ENCODE assay signal across 22 mouse cellular contexts in the genomic region with DNA sequence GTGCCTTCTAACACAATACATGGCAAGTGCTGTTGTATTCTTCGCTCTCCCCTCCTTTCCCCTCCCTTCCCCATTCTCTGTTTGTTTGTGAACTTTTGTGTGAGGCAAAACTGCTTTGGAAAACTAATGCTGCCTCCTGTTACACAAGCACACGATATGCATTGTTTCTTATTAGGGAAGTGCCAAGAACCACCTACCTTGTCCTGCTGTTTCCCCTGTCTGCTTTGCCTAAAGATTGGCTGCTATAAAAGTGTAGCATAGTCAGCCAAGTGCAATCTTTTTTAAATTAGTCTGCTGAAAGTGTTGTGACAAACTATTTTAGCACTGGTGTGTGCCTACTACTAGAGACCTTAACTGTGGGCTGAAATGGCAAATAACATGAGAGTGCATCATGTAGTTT. TPM values are rescaled to one million over a fixed set of nuclear protein-coding genes. Genes with fewer than 3 reads are reported as not detected.
A peak's percentile ranks its signal among the peaks of the same experiment; 100 is the strongest.
DNase-seq lines count a peak whose midpoint lies in the region; ATAC-seq and TF ChIP-seq lines count a peak whose summit lies in the region.
"Had no signal": no experiment of that assay in that cellular context is flagged by ENCODE, and none has a peak within 500 bp of the region (broad histone marks: within the 10 kb centered on the region; RNA-seq: fewer than 3 reads in every experiment).

No protein-coding gene starts in this region.

- no peaks in the 10 kb centered on the region for H3K9me3 ChIP-seq in midbrain, postnatal 0 days (ENCODE audit: low read length)
- no peaks in the 10 kb centered on the region for H3K9me3 ChIP-seq in intestine, postnatal 0 days (ENCODE audit: control insufficient read depth)
- H3K9me3 ChIP-seq: embryonic facial prominence, embryonic 12.5 days; heart, embryonic 15.5 days; hindbrain, embryonic 15.5 days; limb, embryonic 13.5 days; liver, embryonic 15.5 days had no signal

- H3K27ac ChIP-seq in midbrain, postnatal 0 days (ENCODE audit: low read depth, low read length), result no peak overlapping the region
- no peak overlapping the region for H3K27ac ChIP-seq in intestine, postnatal 0 days (ENCODE audit: low read depth, low read length)
- H3K27ac ChIP-seq: embryonic facial prominence, embryonic 12.5 days; heart, embryonic 15.5 days; hindbrain, embryonic 15.5 days; limb, embryonic 13.5 days; liver, embryonic 15.5 days had no signal

- H3K27me3 ChIP-seq in midbrain, postnatal 0 days (ENCODE audit: insufficient read depth, low read length), result no peaks in the 10 kb centered on the region
- H3K27me3 ChIP-seq in intestine, postnatal 0 days (replicated peaks; ENCODE audit: control insufficient read depth, insufficient read depth, low read length), result no peaks in the 10 kb centered on the region
- H3K27me3 ChIP-seq: CH12.LX; embryonic facial prominence, embryonic 12.5 days; heart, embryonic 15.5 days; hindbrain, embryonic 15.5 days; limb, embryonic 13.5 days; liver, embryonic 15.5 days had no signal

- peak; percentile 72; the same call in 1 of the 2 replicates for ATAC-seq in cerebellum, adult (ENCODE audit: insufficient number of reproducible peaks, low FRiP score, low TSS enrichment)
- no peak for ATAC-seq in midbrain, postnatal 0 days (ENCODE audit: low FRiP score)
- no peak for ATAC-seq in intestine, postnatal 0 days
- ATAC-seq: forebrain, postnatal 0 days had no signal

- H3K4me2 ChIP-seq in midbrain, postnatal 0 days (ENCODE audit: low read depth, low read length, poor library complexity, severe bottlenecking), result no peak overlapping the region
- H3K4me2 ChIP-seq in intestine, postnatal 0 days (replicated peaks; ENCODE audit: low read depth), result no peak overlapping the region
- H3K4me2 ChIP-seq: embryonic facial prominence, embryonic 12.5 days; heart, embryonic 15.5 days; hindbrain, embryonic 15.5 days; limb, embryonic 13.5 days; liver, embryonic 15.5 days; midbrain, embryonic 11.5 days had no signal

- no peaks in the 10 kb centered on the region for H3K4me1 ChIP-seq in midbrain, postnatal 0 days (ENCODE audit: insufficient read depth, low read length)
- H3K4me1 ChIP-seq in intestine, postnatal 0 days (replicated peaks; ENCODE audit: control insufficient read depth, insufficient read depth, low read length), result no peaks in the 10 kb centered on the region
- H3K4me1 ChIP-seq: embryonic facial prominence, embryonic 12.5 days; heart, embryonic 15.5 days; hindbrain, embryonic 15.5 days; limb, embryonic 13.5 days; liver, embryonic 15.5 days had no signal

- WGBS in midbrain, postnatal 0 days, result 64% methylated on average over 2 of the region's 2 CpGs
- WGBS in intestine, postnatal 0 days, result 75% methylated on average over 2 of the region's 2 CpGs

- no peak for TF ChIP-seq CTCF in midbrain, postnatal 0 days (IDR thresholded peaks at IDR 0.05)
- no peak for TF ChIP-seq CTCF in intestine, postnatal 0 days (IDR thresholded peaks at IDR 0.05; ENCODE audit: low read depth)

- H3K9ac ChIP-seq in midbrain, postnatal 0 days (replicated peaks; ENCODE audit: low read length, poor library complexity, severe bottlenecking), result no peak overlapping the region
- no peak overlapping the region for H3K9ac ChIP-seq in intestine, postnatal 0 days (ENCODE audit: low read depth, low read length)
- H3K9ac ChIP-seq: embryonic facial prominence, embryonic 12.5 days; forebrain, postnatal 0 days; heart, embryonic 15.5 days; hindbrain, embryonic 15.5 days; limb, embryonic 13.5 days; liver, embryonic 15.5 days had no signal

- no peaks in the 10 kb centered on the region for H3K36me3 ChIP-seq in midbrain, postnatal 0 days (ENCODE audit: insufficient read depth, low read length)
- no peaks in the 10 kb centered on the region for H3K36me3 ChIP-seq in intestine, postnatal 0 days (ENCODE audit: control insufficient read depth, insufficient read depth)
- H3K36me3 ChIP-seq: embryonic facial prominence, embryonic 12.5 days; heart, embryonic 15.5 days; hindbrain, embryonic 15.5 days; limb, embryonic 13.5 days; liver, embryonic 15.5 days had no signal

- no peak overlapping the region for H3K4me3 ChIP-seq in midbrain, postnatal 0 days (ENCODE audit: low read depth, low read length)
- H3K4me3 ChIP-seq in intestine, postnatal 0 days (ENCODE audit: low read depth, low read length), result no peak overlapping the region
- H3K4me3 ChIP-seq: embryonic facial prominence, embryonic 12.5 days; heart, embryonic 15.5 days; hindbrain, embryonic 15.5 days; limb, embryonic 13.5 days; liver, embryonic 15.5 days had no signal

- DNase-seq in cerebellum, postnatal 36 days, result no peak
- peak; percentile 44 for DNase-seq in layer of hippocampus, adult 11-12 months (ENCODE audit: low spot score)
- DNase-seq in layer of hippocampus, postnatal 10 days (ENCODE audit: low spot score in 2 of 2), result no peak
- peak; percentile 70 for DNase-seq in layer of hippocampus, adult 9-11 months
- peak; percentile 28 for DNase-seq in right cerebral cortex, postnatal 25 days
- no peak for DNase-seq in midbrain, postnatal 0 days (ENCODE audit: low spot score)
- DNase-seq: adrenal gland, postnatal 14 days; cerebellum, postnatal 14 days; forebrain, postnatal 0 days; kidney, adult 18-20 months; kidney, postnatal 36 days; lung, postnatal 10 days; retina, postnatal 1 day had no signal

RNA-seq across cellular contexts. Expression of gene Diaph2, which starts 15.8 kb away (rescaled TPM):
- 10 to 100 TPM; 14.1 to 17.4 TPM for total RNA-seq in layer of hippocampus, postnatal 10 days (2021)
- 4.8 TPM in 2 replicates for total RNA-seq in midbrain, postnatal 0 days (2014; rRNA removed)
- 2.9 and 3.9 TPM in 2 replicates for polyA plus RNA-seq in midbrain, postnatal 0 days (2015; fragmentation: Nextera tagmentation; extraction: Ambion mirVana)
- 2.3 and 2.4 TPM in 2 replicates for polyA plus RNA-seq in intestine, postnatal 0 days (2015; fragmentation: Nextera tagmentation; extraction: Ambion mirVana)
- total RNA-seq: CH12.LX had no signal

Comparison
In these comparisons a context has a peak if more than half of its experiments do, and no peak if none do; other contexts are left out.
1. DNase-seq: peak in layer of hippocampus, adult 11-12 months (single experiment), layer of hippocampus, adult 9-11 months (single experiment) and right cerebral cortex, postnatal 25 days (single experiment); none in cerebellum, postnatal 36 days (0 of 2), layer of hippocampus, postnatal 10 days (0 of 2) and midbrain, postnatal 0 days (single experiment).